Mouse (Mus musculus) lung, postnatal 4 days (tissue): ENCODE data around the gene Zfpm1.

Experiments used
- DNase-seq, 2 experiments: peaks; one replicate each; pipeline ENCODE4 v3.0.0; 2021

Zfpm1 gene

GRCm38 (mm10) chr8:122299581-122300254, 17.8 kb downstream of the Zfpm1 start:
- no peak for DNase-seq

DNA sequence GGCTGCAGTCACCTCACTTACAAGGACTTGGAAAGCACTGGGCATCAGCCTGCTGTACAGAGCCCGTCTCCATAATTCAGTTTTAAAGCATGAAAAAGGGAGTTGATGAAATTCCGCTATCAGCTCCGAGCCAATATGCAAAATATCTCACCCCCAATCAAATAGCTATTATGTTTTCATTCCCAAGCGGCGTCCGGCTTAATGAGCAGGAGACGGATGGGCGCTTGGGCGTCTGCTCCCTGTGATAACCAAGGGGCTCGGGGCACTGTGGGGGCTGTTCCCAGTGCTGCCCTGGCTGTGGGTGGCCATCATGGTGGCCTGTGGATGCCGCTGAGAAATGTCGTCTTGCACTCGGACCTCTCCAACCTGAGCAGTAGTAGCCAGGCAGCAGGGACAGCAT, 19.1 kb downstream of the Zfpm1 start:
- no peak for DNase-seq

- no peak for DNase-seq
Observed at GRCm38 (mm10) chr8:122301866-122302265, 19.9 kb downstream of the Zfpm1 start.

DNA sequence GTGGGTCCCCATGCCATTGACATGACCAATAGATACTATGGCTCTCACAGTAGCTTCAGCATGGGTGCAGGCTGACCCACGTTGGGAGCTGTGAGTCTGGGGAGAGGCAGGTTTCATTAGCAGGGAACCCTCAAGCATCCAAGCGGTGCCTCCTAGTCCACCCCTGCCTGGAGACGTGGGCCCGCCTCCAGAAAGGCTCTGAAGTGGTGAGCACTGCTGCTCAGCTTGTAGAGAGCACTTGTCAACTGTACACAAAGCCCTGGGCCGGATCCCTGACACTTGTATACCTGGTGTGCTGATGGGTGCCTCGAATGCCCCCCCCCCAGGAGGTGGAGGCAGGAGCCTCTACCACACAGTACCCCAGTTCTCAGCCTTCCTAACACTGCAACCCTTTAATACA, 21.5 kb downstream of the Zfpm1 start:
- DNase-seq = peak in 1 of 2 experiments; percentile 76

DNA sequence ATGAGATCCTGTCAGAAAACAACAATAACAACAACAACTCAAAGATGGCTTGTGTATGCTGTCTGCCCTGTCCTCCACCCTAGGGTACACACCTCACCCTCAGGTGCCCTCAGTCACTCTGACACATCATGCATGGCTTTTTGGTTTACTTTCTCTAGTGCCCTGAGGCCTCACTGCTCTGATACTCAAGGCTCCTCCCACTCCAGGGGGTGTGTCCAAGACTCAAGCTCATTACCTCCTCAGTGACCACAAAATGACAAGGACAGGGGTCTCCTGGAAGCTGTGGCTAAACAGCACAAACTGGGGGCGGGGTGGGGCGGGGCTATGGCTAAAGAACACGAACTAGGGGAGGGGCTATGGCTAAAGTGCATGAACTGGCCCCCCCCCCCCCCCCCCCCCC, 22.1 kb downstream of the Zfpm1 start:
- DNase-seq = no peak

DNA sequence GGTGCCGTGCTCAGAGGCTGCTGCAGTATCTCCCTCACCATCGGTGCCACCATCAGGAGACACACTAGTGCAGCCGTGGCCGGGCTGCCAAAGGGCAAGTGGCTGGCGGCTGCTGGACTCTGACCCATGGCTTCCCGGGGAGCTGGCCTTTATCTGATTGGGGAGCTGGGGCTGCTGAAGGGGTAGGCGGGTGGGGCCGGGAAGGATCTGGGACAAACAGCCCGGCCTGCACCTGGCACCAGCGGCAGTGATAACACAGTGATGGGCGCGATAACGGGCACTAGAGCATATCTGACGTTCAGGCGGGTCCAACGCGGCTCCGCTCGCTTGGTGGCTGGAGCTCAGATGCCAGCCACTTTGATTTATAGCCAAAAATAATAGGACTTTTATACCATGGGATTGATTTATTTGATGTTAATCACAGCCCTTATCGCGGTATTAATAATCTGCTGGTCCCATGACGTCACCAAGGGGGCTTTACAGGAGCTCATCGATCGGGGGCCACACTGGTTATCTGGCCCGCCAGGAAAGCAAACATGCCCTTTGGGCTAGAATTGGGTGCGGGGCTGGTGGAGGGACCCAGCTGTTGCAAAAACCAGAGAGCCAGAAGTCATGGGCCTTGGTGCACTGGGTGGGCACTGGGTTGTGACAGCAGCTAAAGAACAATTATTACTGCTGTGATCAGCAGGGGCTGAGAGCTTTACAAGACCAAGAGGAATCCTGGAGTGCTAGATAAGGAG, 24.9 kb downstream of the Zfpm1 start:
- DNase-seq = no peak

DNA sequence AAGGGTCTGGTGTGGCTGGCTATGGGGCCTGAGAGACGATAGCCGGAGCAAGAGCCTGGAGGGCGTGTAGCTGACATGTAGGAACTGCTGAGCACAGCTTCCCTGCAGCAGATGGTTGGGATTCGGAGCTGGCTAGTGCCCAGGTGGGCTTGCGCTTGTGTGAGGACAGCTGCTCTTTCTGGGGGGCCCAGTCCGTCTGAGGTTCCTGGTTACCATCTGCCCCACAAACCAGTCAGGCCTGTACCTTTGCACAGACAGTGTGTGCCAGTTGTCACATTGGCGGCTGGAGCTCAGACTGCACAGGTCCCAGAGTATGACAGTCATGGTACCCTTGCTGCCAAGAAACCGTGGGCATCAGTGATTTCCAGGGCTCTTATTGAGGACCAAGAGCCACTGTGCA, 25.9 kb downstream of the Zfpm1 start:
- no peak for DNase-seq

- DNase-seq = no peak
Observed at GRCm38 (mm10) chr8:122309272-122309671, 27.3 kb downstream of the Zfpm1 start.

DNA sequence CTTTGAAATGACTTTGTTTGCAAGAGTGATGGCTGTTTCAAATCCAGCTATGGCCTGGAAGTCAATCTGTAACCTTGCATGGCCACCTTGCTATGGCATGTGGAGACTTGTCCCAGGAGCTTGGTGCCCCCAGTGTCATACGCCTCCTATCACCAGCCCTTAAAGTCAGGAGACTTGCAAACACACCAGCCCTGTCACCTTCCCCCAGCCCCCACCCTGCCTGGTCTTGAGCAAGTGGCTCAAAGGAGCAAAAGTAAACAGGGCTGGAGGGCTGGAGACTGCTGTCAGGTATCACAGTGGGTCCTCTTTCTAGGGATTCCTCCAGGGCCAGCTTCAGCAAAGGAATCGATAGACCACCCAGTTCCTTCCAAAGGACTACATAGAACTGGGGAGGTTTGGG, 29.2 kb downstream of the Zfpm1 start:
- no peak for DNase-seq

- no peak for DNase-seq
Observed at GRCm38 (mm10) chr8:122312553-122312952, 30.6 kb downstream of the Zfpm1 start.

- no peak for DNase-seq
Observed at GRCm38 (mm10) chr8:122313310-122313709, 31.4 kb downstream of the Zfpm1 start.

DNA sequence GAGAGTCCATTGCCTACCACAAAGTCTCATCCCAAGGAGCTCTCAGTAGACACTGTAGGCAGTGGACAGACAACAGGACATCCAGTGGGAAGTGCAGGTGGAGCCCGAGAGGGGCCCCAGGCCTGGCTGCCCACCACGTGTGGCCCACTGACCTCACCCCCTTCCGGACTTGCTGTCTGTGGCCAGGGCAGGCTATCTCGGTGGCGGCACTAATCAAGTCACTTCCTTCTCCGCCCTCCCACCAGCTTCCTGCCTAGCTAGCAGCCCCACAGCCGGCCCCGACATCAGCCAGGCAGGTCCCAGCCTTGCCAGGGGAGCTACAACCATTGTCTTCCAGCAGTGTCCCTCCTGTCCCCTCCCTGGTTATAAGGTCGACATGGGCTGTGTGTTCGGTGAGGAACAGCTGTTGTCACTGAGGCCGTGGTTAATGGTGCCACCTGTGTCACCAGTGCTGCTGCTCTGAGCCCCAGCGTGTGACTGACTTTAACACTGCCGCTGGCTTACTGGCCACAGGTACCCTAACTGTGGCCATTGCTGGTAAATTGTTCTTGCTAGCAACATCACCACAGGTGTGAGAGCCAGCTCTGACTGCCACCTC, 33.1 kb downstream of the Zfpm1 start:
- peak; percentile 74 to 84 for DNase-seq

- DNase-seq = no peak
Observed at GRCm38 (mm10) chr8:122316402-122316801, 34.5 kb downstream of the Zfpm1 start.

DNA sequence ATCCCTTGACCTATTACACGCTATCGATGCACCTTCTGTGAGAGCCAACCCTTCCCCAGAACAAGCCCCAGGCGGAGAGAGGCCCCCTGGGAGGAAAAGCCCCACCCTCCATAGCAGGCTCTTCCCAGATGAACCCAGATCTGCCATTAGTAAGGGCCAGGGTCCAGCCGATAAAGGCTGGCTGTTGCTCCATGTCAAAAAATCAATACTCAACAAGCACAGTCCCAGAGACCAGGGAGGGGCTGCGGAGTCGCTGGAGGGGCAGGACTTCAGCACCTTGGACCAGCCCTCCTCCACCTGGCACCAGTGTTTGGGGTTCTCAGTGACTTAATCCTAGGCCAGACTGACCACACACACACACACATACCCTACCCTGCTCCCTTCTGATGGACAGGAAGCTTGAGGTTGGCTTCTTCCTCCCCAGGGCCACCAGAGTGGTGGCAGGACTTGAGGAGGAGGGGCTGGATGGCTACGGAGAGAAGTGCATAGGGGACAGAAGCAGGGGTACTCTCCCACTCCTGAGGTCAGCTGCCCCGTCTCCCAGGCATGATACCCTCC, 36.1 kb downstream of the Zfpm1 start:
- no peak for DNase-seq

DNA sequence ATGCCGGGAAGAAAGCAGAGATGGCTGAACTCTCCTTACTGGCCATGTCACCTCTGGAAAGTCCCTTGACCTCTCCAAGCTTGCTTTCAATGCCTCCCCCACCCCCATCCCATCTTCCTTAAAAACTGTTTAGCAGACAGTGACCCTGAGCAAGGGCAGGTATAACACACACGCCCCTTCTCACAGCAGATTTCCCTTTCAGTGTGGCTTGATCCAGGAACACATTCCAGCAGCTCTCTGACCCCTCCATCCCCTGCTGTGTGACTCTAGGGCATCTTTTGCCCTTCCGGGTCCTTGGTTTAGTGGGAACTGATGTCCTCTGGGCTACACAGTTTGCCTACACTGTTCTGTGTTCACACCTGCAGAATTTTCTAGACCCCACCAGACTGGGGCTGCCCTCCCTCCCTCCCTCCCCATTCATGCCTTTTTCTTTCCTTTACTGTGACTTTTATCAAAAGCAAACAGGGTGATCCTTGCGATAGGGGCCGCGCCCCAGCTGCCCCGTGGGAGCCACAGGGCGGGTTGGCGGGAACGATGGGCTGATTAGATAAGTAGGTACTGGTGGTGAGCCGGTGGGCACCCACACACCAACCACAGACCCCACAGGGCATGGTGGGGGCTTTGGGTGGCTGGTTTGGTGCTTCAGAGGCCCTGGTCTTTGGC, 37.2 kb downstream of the Zfpm1 start:
- DNase-seq = no peak

- DNase-seq = no peak
Observed at GRCm38 (mm10) chr8:122319708-122320075, 37.8 kb downstream of the Zfpm1 start.

DNA sequence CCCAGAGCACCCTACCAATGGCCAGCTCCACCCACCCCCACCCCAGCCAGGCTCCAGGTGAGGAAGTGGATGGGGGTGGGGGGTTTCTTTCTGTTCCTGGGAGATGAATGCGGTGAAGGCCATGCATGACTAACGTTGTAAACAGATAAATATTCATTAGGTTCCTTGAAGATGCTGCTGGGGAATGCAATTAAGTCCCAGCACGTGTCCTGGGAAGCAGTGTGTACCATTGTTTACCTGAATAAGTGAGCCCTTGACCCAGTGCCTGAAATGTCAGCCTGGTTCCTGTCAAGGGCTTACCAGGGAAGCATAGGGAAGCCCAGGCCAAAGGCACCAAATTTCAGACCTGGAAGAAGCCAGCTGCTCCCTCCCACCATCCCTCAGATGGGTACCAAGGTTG, 38.6 kb downstream of the Zfpm1 start:
- no peak for DNase-seq

- DNase-seq = no peak
Observed at GRCm38 (mm10) chr8:122321455-122321921, 39.5 kb downstream of the Zfpm1 start.

GRCm38 (mm10) chr8:122322126-122322525, 40.2 kb downstream of the Zfpm1 start:
- DNase-seq = no peak

- peak; percentile 28 to 62 for DNase-seq
Observed at GRCm38 (mm10) chr8:122322792-122323191, 40.9 kb downstream of the Zfpm1 start.

- DNase-seq = peak; percentile 26 to 64
Observed at GRCm38 (mm10) chr8:122323951-122324402, 42.0 kb downstream of the Zfpm1 start.

GRCm38 (mm10) chr8:122325196-122325595, 43.3 kb downstream of the Zfpm1 start:
- DNase-seq = peak in 1 of 2 experiments; percentile 54

DNA sequence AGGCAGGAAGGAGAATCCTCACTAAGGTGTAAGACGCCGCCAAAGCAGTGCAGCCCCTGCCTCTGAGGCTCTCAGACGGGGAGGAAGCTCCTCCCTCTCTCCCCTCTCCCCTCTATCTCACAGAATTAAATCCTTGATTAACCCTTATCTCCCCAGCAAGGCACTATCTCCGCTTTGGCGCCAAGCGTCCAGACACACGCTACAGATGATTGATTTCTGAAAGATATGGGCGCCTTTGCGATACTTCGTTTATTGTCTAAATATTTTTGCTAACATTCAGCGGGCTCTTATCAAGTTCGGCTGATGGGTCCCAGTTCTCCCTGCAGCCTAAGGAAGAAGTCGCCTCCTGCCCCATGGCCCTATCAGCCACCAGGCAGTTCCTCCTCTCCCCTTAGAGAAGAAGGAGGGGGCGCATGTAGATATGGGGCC, 44.2 kb downstream of the Zfpm1 start:
- no peak for DNase-seq
